Mouse (Mus musculus): Measurements from ENCODE around the gene Sst.
A peak's percentile ranks its signal among the peaks of the same experiment; 100 is the strongest.
"Not testable (repeated sequence)": the region's sequence is repeated elsewhere in the genome, so short reads cannot be mapped to it uniquely, and the experiment has no call there.

Sst gene

GRCm38 (mm10) chr16:23890636-23891035 lies at the start of gene Sst:
Gene Sst (minus strand): TSS chr16:23890958.
- DNase-seq (ENCODE audit: low spot score): no peak

- no peak for DNase-seq (ENCODE audit: low spot score)
Observed at GRCm38 (mm10) chr16:23934397-23934796, 43.6 kb upstream of the Sst start.

- DNase-seq (ENCODE audit: low spot score): no peak
Observed at GRCm38 (mm10) chr16:23932294-23932693, 41.5 kb upstream of the Sst start, which contains the start of gene Rtp2. Gene Rtp2 (minus strand): TSS chr16:23932394.

GRCm38 (mm10) chr16:23931275-23931674 lies 40.5 kb upstream of the Sst start:
- DNase-seq (ENCODE audit: low spot score): no peak

GRCm38 (mm10) chr16:23930426-23931073 lies 39.8 kb upstream of the Sst start:
- DNase-seq (ENCODE audit: low spot score): no peak

- DNase-seq (ENCODE audit: low spot score): no peak
Observed at GRCm38 (mm10) chr16:23927301-23928114, 36.8 kb upstream of the Sst start.

- DNase-seq (ENCODE audit: low spot score): no peak
Observed at GRCm38 (mm10) chr16:23922906-23923305, 32.1 kb upstream of the Sst start.

- no peak for DNase-seq (ENCODE audit: low spot score)
Observed at GRCm38 (mm10) chr16:23921697-23922096, 30.9 kb upstream of the Sst start.

GRCm38 (mm10) chr16:23919418-23919817 lies 28.7 kb upstream of the Sst start:
- no peak for DNase-seq (ENCODE audit: low spot score)

GRCm38 (mm10) chr16:23913401-23913800 lies 22.6 kb upstream of the Sst start:
- no peak for DNase-seq (ENCODE audit: low spot score)

GRCm38 (mm10) chr16:23912741-23913140 lies 22.0 kb upstream of the Sst start:
- no peak for DNase-seq (ENCODE audit: low spot score)

GRCm38 (mm10) chr16:23909015-23909354 lies 18.2 kb upstream of the Sst start:
- not testable (repeated sequence) for DNase-seq (ENCODE audit: low spot score)

GRCm38 (mm10) chr16:23908076-23909014 lies 17.6 kb upstream of the Sst start:
- not testable (repeated sequence) for DNase-seq (ENCODE audit: low spot score)

GRCm38 (mm10) chr16:23906586-23906985 lies 15.8 kb upstream of the Sst start:
- not testable (repeated sequence) for DNase-seq (ENCODE audit: low spot score)

GRCm38 (mm10) chr16:23901411-23901810 lies 10.7 kb upstream of the Sst start:
- DNase-seq (ENCODE audit: low spot score): no peak

GRCm38 (mm10) chr16:23900061-23900460 lies 9.3 kb upstream of the Sst start:
- no peak for DNase-seq (ENCODE audit: low spot score)

- DNase-seq (ENCODE audit: low spot score): peak; percentile 78
Observed at GRCm38 (mm10) chr16:23898840-23899239, 8.1 kb upstream of the Sst start.

- DNase-seq (ENCODE audit: low spot score): peak; percentile 67
Observed at GRCm38 (mm10) chr16:23897984-23898586, 7.3 kb upstream of the Sst start.

- DNase-seq (ENCODE audit: low spot score): peak; percentile 5
Observed at GRCm38 (mm10) chr16:23897486-23897885, 6.7 kb upstream of the Sst start.

GRCm38 (mm10) chr16:23895135-23895534 lies 4.4 kb upstream of the Sst start:
- no peak for DNase-seq (ENCODE audit: low spot score)

GRCm38 (mm10) chr16:23890151-23890550 lies 607 bp downstream of the Sst start:
- peak; percentile 25 for DNase-seq (ENCODE audit: low spot score)

All from ovary, postnatal 36 days (tissue).